Mouse (Mus musculus) bone marrow macrophage, adult 2 months (primary cell): ENCODE measurements around the gene Olfr1178. TPM values are rescaled to one million over a fixed set of nuclear protein-coding genes. Genes with fewer than 3 reads are reported as not detected.

Source experiments
- H3K27ac ChIP-seq: 2 replicates; pipeline ENCODE4 v1.5.1; 2012; ENCODE audit warnings: low read depth, low read length; ENCODE audit not compliant: insufficient read depth
- H3K4me1 ChIP-seq: 2 replicates; pipeline ENCODE4 v1.6.1; 2012; ENCODE audit warnings: low read length; ENCODE audit not compliant: control insufficient read depth, insufficient read depth
- H3K4me3 ChIP-seq: 2 replicates; pipeline ENCODE4 v1.5.1; 2012; ENCODE audit warnings: mild to moderate bottlenecking, low read length, moderate library complexity; ENCODE audit not compliant: insufficient read depth
- CTCF ChIP-seq: IDR thresholded peaks from 2 replicates; pipeline ENCODE4 v1.5.1; 2012; ENCODE audit warnings: low read depth, mild to moderate bottlenecking, low read length, moderate library complexity
- POLR2A ChIP-seq: IDR thresholded peaks from 2 replicates; pipeline ENCODE4 v1.6.1; 2012; ENCODE audit warnings: mild to moderate bottlenecking, low read depth, low read length, borderline replicate concordance
- polyA plus RNA-seq: library from polyadenylated mRNA; stranded (reverse); fragments of >200 nt; gene quantifications from 2 replicates; pipeline ENCODE4 v1.2.4, GENCODE M21; 2012; ENCODE audit not compliant: missing spikeins, insufficient read depth, insufficient read length

Gene Olfr1178
- not detected in 2 replicates for polyA plus RNA-seq

DNA sequence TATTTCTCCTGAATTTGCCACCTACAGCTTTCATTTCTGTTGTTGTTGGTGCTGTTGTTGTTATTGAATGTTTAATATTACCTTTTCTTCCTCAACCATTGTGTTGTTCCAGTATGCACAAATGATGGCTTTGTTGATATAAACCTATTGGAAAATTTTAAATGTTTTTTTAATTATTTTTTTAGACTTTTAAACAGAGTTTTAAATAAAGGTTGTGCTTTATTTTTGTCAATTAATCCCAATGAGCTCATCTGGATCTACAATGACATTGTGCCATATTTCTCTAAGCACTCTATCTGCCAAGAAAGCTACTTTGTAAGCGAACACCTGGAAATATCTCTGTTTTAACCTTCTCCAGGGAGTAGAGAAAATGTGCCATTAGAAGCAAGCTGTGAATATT is at the start of gene Olfr1178:
Gene Olfr1178 (plus strand): TSS at position 301 of the 400 bp plus-strand sequence.
- TF ChIP-seq POLR2A = no peak
- H3K4me1 ChIP-seq = no peaks in the 10 kb centered on the region
- no peak within 1 kb of the TSS for H3K4me3 ChIP-seq
- no peak within 1 kb of the TSS for H3K27ac ChIP-seq

DNA sequence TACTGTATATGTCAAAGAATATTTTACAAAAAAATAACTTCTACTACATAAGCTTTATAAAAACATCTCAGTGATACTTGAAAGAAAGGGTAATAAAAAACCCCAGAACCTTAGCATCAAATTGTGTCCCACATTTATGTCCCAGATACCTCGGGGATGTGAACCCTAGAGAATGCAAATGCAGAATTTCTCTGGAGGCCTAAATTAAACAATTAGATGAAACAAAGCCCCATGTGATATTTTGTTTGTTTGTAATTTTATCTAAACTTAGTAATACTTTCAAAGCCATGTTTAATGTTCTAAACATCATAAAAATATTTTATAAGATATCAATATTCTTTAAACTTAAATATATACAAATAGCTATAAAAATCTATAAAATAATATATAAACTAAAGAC is 40.5 kb upstream of the Olfr1178 start, which contains the start of gene Olfr1177-ps:
Gene Olfr1177-ps (minus strand): TSS at position 101 of the 400 bp plus-strand sequence.
- no peak for TF ChIP-seq POLR2A
- no peak for TF ChIP-seq CTCF
- Histone ChIP-seq H3K4me1 (no peaks in the 10 kb centered on the region), H3K4me3 (no peak within 1 kb of the TSS), H3K27ac (no peak within 1 kb of the TSS)

DNA sequence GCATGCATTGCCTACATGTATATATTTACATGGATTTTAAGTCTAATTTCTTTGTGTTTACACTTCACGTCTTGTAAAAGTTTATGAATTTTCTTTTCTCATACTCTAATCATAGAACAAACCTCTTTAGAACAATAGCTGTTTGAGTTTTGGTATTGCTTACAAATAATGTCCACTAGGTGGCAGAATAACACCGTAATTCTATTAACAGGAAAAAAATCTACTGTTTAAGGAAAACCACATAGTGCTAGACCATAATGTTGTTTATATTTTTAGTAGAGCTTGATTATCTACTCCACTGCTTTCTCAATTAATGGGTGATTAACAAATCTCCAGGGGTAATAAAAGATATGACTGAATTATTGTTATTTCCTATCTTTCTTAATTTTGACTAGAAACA is 30.6 kb upstream of the Olfr1178 start:
- no peaks in the 10 kb centered on the region for H3K4me1 ChIP-seq
- no peak overlapping the region for H3K27ac ChIP-seq
- TF ChIP-seq POLR2A = no peak
- TF ChIP-seq CTCF = no peak
- no peak overlapping the region for H3K4me3 ChIP-seq

DNA sequence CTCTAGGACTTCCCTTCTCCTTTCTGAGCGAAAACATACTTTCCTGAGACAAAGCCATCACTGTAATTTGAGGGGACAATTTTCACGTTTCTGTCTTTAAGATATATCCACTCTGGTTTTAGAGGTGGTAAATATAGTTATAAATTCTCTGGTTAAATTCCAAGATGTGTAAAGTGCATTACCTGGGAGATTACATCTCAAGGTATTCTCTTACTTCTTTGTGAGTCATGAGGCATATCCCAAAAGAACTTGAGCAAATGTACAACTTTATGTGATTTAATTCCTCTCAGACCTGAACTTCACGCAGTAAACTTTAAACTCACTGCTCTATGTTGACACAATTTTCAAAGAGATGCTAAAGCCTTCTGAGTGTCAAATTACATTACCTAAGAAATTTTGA is 19.5 kb downstream of the Olfr1178 start, which contains the start of gene Olfr1179:
Gene Olfr1179 (minus strand): TSS at position 101 of the 400 bp plus-strand sequence.
- Histone ChIP-seq H3K4me3 (no peak within 1 kb of the TSS), H3K4me1 (no peaks in the 10 kb centered on the region), H3K27ac (no peak within 1 kb of the TSS)
- TF ChIP-seq POLR2A (no peak), CTCF (no peak)

DNA sequence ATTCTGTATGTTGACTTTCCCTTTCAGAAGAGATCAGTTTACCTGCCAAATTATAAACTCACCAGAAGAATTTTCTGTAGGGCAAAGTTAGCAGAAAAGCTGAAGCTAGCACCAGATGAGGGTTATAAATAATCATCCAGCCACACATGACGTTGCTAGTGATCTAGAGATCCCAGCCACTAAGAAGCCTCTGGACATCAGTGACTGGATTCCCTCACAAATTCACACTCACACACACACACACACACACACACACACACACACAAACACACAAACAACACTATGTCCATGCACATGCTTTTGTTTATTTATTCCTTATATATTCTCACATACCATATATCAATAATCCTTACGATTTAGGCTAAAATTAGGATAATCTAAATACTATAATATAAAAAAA is 32.2 kb downstream of the Olfr1178 start, which contains the start of gene Olfr1180:
Gene Olfr1180 (minus strand): TSS at position 101 of the 400 bp plus-strand sequence.
- Histone ChIP-seq H3K4me1 (no peaks in the 10 kb centered on the region), H3K27ac (no peak within 1 kb of the TSS), H3K4me3 (no peak within 1 kb of the TSS)
- no peak for TF ChIP-seq CTCF
- TF ChIP-seq POLR2A = no peak

DNA sequence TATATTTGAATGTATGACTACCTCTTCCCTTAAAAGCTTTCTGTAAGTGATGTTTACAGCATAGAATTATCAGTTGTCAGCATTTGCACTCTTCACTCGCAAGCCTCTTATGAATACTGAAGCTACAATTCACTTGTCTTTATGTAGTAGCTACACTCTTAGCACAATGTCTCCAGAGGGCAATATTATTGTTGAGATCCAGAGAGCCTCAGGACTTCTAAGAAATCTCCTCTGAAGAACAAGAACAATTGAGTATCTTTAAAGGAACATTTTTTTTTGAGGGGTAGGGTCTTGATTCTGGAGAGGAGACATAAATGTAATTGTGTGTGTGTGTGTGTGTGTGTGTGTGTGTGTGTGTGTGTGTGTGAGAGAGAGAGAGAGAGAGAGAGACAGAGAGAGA is 39.2 kb downstream of the Olfr1178 start, which contains the start of gene Olfr1181:
Gene Olfr1181 (minus strand): TSS at position 101 of the 400 bp plus-strand sequence.
- Histone ChIP-seq H3K4me3 (no peak within 1 kb of the TSS), H3K4me1 (no peaks in the 10 kb centered on the region), H3K27ac (no peak within 1 kb of the TSS)
- no peak for TF ChIP-seq CTCF
- TF ChIP-seq POLR2A = no peak

DNA sequence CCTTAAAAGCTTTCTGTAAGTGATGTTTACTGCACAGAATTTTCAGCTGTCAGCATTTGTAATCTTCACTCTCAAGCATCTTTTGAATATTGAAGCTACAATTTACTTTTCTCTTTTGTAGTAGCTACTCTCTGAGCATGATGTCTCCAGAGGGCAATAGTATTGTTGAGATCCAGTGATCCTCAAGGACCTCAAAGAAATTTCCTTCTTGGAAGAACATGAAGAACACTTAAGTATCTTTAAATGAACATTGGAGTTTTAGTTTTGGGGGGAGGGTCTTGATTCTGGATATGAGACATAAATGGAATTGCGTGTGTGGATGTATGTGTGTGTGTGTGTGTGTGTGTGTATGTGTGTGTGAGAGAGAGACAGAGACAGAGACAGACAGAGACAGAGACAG is 62.2 kb downstream of the Olfr1178 start, which contains the start of gene Gm13757:
Gene Gm13757 (minus strand): TSS at position 101 of the 400 bp plus-strand sequence.
- no peak within 1 kb of the TSS for H3K27ac ChIP-seq
- TF ChIP-seq CTCF (no peak), POLR2A (no peak)

More for the DNA sequence above, 62.2 kb downstream of the Olfr1178 start, which contains the start of gene Gm13757:
- no peak within 1 kb of the TSS for H3K4me3 ChIP-seq
- H3K4me1 ChIP-seq = no peaks in the 10 kb centered on the region

Other genes starting within 250 kb of the Olfr1178 start
- not detected in 2 replicates for gene Olfr1167, start 231.9 kb upstream of the Olfr1178 start, polyA plus RNA-seq
- not detected in 2 replicates for gene Olfr1168, start 205.2 kb upstream of the Olfr1178 start, polyA plus RNA-seq
- gene Olfr1170, start 158.7 kb upstream of the Olfr1178 start, polyA plus RNA-seq = not detected in 2 replicates
- gene Olfr1173, start 107.2 kb upstream of the Olfr1178 start, polyA plus RNA-seq = not detected in 2 replicates
- gene Olfr1174-ps, start 71.9 kb upstream of the Olfr1178 start, polyA plus RNA-seq = not detected in 2 replicates
- 0.15 TPM in 1 of 2 replicates, not detected in the other for gene Olfr1175-ps, start 59.8 kb upstream of the Olfr1178 start, polyA plus RNA-seq
- gene Olfr1176, start 50.3 kb upstream of the Olfr1178 start, polyA plus RNA-seq = not detected in 2 replicates
- gene Olfr1177-ps, start 40.6 kb upstream of the Olfr1178 start, polyA plus RNA-seq = not detected in 2 replicates
- gene Olfr1179, start 19.4 kb downstream of the Olfr1178 start, polyA plus RNA-seq = not detected in 2 replicates
- gene Olfr1180, start 32.1 kb downstream of the Olfr1178 start, polyA plus RNA-seq = not detected in 2 replicates
- gene Olfr1181, start 39.1 kb downstream of the Olfr1178 start, polyA plus RNA-seq = not detected in 2 replicates
- not detected in 2 replicates for gene Gm13757, start 62.1 kb downstream of the Olfr1178 start, polyA plus RNA-seq
- gene Olfr1183, start 67.8 kb downstream of the Olfr1178 start, polyA plus RNA-seq = 0.07 and 0.13 TPM in 2 replicates
- gene Olfr1184, start 96.5 kb downstream of the Olfr1178 start, polyA plus RNA-seq = not detected in 2 replicates
- not detected in 2 replicates for gene Olfr1185-ps1, start 106.3 kb downstream of the Olfr1178 start, polyA plus RNA-seq
- gene Olfr1186, start 131.5 kb downstream of the Olfr1178 start, polyA plus RNA-seq = not detected in 2 replicates
- gene Olfr1188, start 169.9 kb downstream of the Olfr1178 start, polyA plus RNA-seq = not detected in 2 replicates
- not detected in 2 replicates for gene Olfr1189, start 199.4 kb downstream of the Olfr1178 start, polyA plus RNA-seq